Mouse (Mus musculus): ENCODE data around the gene Cyp11a1. TPM values are rescaled to one million over a fixed set of nuclear protein-coding genes. Genes with fewer than 3 reads are reported as not detected.

Cyp11a1 gene
- polyA plus RNA-seq, 1 experiment from 2014 or later: 7.6 TPM

- Histone ChIP-seq H3K4me1 (ENCODE audit: control insufficient read depth, insufficient read depth, low read length) (no peaks in the 10 kb centered on the region), H3K4me3 (replicated peaks; ENCODE audit: low read length) (no peak overlapping the region), H3K27me3 (ENCODE audit: control insufficient read depth, insufficient read depth, low read length) (no peaks in the 10 kb centered on the region), H3K4me2 (ENCODE audit: low read depth, low read length) (no peak overlapping the region), H3K27ac (ENCODE audit: low read length) (no peak overlapping the region), H3K9ac (ENCODE audit: low read length) (no peak overlapping the region), H3K9me3 (replicated peaks; ENCODE audit: control insufficient read depth, low read length) (no peaks in the 10 kb centered on the region), H3K36me3 (ENCODE audit: control insufficient read depth, insufficient read depth, low read length) (no peaks in the 10 kb centered on the region)
- 53% methylated on average over 3 of the region's 3 CpGs for WGBS
- ATAC-seq (ENCODE audit: insufficient read depth, low FRiP score): no peak
Measured at GRCm38 (mm10) chr9:58074561-58074960, 68.3 kb downstream of the Cyp11a1 start.

Other genes starting within 250 kb of the Cyp11a1 start
- 66.7 and 76.8 TPM in 2 replicates for gene Clk3, start 240.6 kb upstream of the Cyp11a1 start, polyA plus RNA-seq (2015; fragmentation: Nextera tagmentation; extraction: Ambion mirVana)
- 4.2 and 4.5 TPM in 2 replicates for gene Arid3b, start 169.6 kb upstream of the Cyp11a1 start, polyA plus RNA-seq (2015; fragmentation: Nextera tagmentation; extraction: Ambion mirVana)
- 82.1 and 89.2 TPM in 2 replicates for gene Ubl7, start 95.4 kb upstream of the Cyp11a1 start, polyA plus RNA-seq (2015; fragmentation: Nextera tagmentation; extraction: Ambion mirVana)
- 0.34 and 0.65 TPM in 2 replicates for gene Sema7a, start 66.3 kb upstream of the Cyp11a1 start, polyA plus RNA-seq (2015; fragmentation: Nextera tagmentation; extraction: Ambion mirVana)
- 1.4 and 2.2 TPM in 2 replicates for gene Stra6, start 57.4 kb downstream of the Cyp11a1 start, polyA plus RNA-seq (2015; fragmentation: Nextera tagmentation; extraction: Ambion mirVana)
- gene Ccdc33, start 112.4 kb downstream of the Cyp11a1 start, polyA plus RNA-seq (2015; fragmentation: Nextera tagmentation; extraction: Ambion mirVana): not detected in 2 replicates
- gene Islr, start 197.9 kb downstream of the Cyp11a1 start, polyA plus RNA-seq (2015; fragmentation: Nextera tagmentation; extraction: Ambion mirVana): 120 and 128 TPM in 2 replicates
- gene Islr2, start 197.9 kb downstream of the Cyp11a1 start, polyA plus RNA-seq (2015; fragmentation: Nextera tagmentation; extraction: Ambion mirVana): 1.3 TPM in 2 replicates
- 17.9 and 19.0 TPM in 2 replicates for gene Pml, start 243.4 kb downstream of the Cyp11a1 start, polyA plus RNA-seq (2015; fragmentation: Nextera tagmentation; extraction: Ambion mirVana)
- gene Stoml1, start 246.8 kb downstream of the Cyp11a1 start, polyA plus RNA-seq (2015; fragmentation: Nextera tagmentation; extraction: Ambion mirVana): 23.7 and 26.0 TPM in 2 replicates